Mouse (Mus musculus): ENCODE results near the gene Ubxn1. TPM values are rescaled to one million over a fixed set of nuclear protein-coding genes. Genes with fewer than 3 reads are reported as not detected.
A peak's percentile ranks its signal among the peaks of the same experiment; 100 is the strongest.
"Not testable (repeated sequence)": the region's sequence is repeated elsewhere in the genome, so short reads cannot be mapped to it uniquely, and the experiment has no call there.

Gene Ubxn1
- total RNA-seq (2021), result 100 to 1,000 TPM in 1 of 2 experiments, 10 to 100 TPM in 1; 93.5 to 100 TPM
- long read RNA-seq, experiment 1, transcript Ubxn1-204 (9 exons, 1,291 nt), result major isoform, 44 of 55 reads
- long read RNA-seq, experiment 1, partial matches to known transcripts, result 6 of 55 reads
- long read RNA-seq, experiment 1, other reads (novel, unspliced or antisense), result 1 of 55 reads
- long read RNA-seq, experiment 2, transcript Ubxn1-202 (10 exons, 1,033 nt), result minor isoform, 9 of 74 reads
- long read RNA-seq, experiment 2, transcript Ubxn1-204 (9 exons, 1,291 nt), result major isoform, 58 of 74 reads
- long read RNA-seq, experiment 2, transcript Ubxn1-201 (8 exons, 1,127 nt), result minor isoform, 7 of 74 reads
- long read RNA-seq, experiment 2, partial matches to known transcripts, result 0 of 74 reads
- long read RNA-seq, experiment 2, other reads (novel, unspliced or antisense), result 0 of 74 reads

DNA sequence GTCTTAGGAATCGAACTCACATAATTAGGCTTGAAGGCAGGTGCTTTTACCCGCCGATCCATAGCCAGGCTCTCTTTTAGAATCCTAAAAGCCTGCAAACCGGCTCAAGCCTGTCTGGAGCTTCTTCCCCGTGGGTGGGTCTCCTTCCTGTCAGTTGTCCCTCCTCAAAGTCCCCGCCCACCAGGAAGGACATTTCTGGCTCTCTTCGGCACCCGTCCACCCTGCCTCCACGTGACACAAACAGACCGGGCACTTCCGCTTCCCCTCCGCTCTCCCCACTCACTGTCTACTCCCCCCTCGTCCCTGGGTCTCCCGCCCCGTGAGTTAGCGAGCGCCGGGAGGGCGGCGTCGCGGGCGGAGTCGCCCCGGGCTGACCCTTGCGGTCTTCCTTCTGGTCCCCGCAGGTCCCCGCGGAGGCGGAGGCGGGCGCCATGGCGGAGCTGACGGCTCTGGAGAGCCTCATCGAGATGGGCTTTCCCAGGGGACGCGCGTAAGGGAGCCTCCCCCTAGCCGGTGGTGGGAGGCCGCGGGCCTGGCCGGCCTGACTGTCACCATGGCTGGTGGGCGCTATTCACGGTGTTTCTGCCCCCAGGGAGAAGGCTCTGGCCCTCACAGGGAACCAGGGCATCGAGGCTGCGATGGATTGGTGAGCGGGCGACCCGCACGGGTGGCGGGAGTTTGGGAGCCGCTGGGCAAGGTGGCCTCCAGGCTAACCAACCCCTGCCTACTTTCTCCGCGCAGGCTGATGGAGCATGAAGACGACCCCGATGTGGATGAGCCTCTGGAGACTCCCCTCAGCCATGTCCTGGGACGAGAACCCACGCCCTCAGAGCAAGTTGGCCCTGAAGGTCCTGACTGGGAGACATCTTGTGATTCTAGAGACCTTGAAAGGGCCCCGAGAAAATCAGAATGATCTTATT, at the start of gene Ubxn1:
Gene Ubxn1, plus strand, starts transcription at position 230 of the 920 bp plus-strand sequence.
- peak within 1 kb of the TSS; percentile 99 for H3K4me3 ChIP-seq
- H3K27ac ChIP-seq, result peak within 1 kb of the TSS; percentile 94
- TF ChIP-seq CTCF (conservative IDR thresholded peaks at IDR 0.05), result no peak
- DNase-seq (ENCODE audit: low spot score in 2 of 2), result peak; percentile 99

DNA sequence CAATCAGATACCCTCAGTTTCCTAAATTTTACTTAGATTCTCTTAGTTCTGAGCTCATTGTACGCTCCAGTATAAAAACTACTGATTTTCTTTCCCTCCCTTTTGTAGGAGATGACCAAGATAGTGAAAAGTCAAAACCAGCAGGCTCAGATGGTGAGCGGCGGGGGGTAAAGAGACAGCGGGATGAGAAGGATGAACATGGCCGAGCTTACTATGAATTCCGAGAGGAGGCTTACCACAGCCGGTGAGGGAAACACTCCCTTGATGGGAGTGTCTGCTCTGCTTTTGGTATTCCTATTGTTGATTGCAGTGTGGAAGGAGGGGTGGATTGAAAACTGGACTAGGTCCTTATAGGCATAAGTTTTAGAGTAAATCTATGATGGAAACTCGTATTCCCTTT, 48.6 kb upstream of the Ubxn1 start:
- peak overlapping the region; percentile 93 for H3K4me3 ChIP-seq
- no peak for DNase-seq (ENCODE audit: low spot score in 2 of 2)
- no peak for TF ChIP-seq CTCF (conservative IDR thresholded peaks at IDR 0.05)

DNA sequence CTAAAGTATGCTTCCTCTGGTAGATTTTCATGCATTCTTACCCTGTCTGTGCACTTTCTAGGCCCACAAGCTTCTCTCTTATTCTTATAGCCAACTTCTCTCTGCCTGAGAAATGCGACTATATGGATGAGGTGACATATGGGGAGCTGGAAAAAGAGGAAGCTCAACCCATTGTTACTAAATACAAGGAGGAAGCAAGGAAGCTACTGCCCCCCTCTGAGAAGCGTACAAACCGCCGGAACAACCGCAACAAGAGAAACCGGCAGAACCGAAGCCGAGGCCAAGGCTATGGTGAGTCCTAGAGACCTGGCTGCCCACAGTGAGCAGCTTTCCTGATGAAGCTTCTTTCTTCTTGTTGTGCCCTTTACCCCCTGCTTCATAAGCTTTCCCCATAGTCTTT, 41.6 kb upstream of the Ubxn1 start, which contains the start of gene AC129217.1:
Gene AC129217.1, plus strand, starts transcription at position 114 of the 400 bp plus-strand sequence.
- no peak for DNase-seq (ENCODE audit: low spot score in 2 of 2)
- peak within 1 kb of the TSS; percentile 75 for H3K27ac ChIP-seq

More for the DNA sequence above, 48.6 kb upstream of the Ubxn1 start:
- H3K27ac ChIP-seq, result no peak overlapping the region

DNA sequence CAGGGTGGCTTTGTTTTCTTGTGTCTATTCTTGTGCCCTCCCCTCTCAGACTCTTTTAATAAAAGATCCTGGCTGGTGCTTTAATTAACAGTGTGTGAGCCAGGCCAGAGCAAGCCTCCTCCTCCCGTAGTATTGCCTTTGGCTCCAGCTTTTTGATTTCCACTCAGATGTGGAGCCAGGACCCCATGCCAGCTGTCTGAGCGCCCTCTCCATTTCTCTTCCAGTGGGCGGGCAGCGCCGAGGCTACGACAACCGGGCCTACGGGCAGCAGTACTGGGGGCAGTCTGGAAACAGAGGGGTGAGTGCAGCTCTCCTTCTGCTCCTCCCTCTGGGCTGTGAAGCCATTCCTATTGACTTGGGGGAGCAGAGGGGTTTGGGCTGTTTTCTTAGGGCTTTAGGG, 40.6 kb upstream of the Ubxn1 start:
- no peak for TF ChIP-seq CTCF (conservative IDR thresholded peaks at IDR 0.05)
- Histone ChIP-seq H3K4me3 (no peak overlapping the region), H3K27ac (peak overlapping the region; percentile 75)
- DNase-seq (ENCODE audit: low spot score in 2 of 2), result peak in 1 of 2 experiments; percentile 50

More for the DNA sequence above, 41.6 kb upstream of the Ubxn1 start, which contains the start of gene AC129217.1:
- no peak for TF ChIP-seq CTCF (conservative IDR thresholded peaks at IDR 0.05)
- H3K4me3 ChIP-seq, result no peak within 1 kb of the TSS

DNA sequence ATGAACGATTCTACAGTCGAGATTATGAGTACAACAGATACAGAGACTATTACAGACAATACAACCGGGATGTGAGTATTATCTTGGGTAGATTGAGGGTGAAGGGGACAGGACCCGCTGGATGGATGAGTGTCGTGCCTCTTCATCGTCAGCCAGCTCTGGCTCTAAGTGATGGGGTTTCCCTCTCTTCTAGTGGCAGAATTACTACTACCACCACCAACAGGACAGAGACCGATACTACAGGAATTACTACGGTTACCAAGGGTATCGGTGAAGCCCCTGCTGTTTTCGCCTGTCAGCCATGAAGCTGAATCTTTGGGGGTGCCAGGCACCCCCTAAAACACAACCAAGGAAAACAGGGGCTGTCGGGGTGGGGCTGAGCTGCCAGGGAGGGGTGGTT, 40.0 kb upstream of the Ubxn1 start:
- H3K4me3 ChIP-seq, result no peak overlapping the region
- DNase-seq (ENCODE audit: low spot score in 2 of 2), result no peak
- peak overlapping the region; percentile 75 for H3K27ac ChIP-seq
- peak; percentile 58 for TF ChIP-seq CTCF (conservative IDR thresholded peaks at IDR 0.05)

DNA sequence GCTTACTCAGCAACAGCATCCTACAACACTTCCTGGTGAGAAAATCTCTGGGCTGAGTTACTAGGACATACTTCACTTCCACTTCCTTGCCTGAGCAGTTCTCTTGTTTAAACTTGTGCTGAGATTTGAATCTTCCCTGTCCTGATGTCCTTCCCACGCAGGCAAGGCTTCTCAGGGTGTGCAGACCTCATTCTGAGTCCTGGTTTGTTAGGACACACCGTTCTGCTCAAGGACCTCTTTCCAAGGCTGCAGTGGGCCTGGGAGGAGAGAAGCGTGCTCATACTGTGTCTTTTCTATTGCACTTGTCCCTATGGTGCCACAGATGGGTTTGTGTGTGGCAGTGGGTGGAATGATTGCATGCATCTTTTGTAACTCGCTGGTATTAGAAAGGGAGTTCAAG, 38.3 kb upstream of the Ubxn1 start:
- Histone ChIP-seq H3K27ac (peak overlapping the region; percentile 51; the same call in 1 of the 2 replicates), H3K4me3 (no peak overlapping the region)
- no peak for TF ChIP-seq CTCF (conservative IDR thresholded peaks at IDR 0.05)
- no peak for DNase-seq (ENCODE audit: low spot score in 2 of 2)

DNA sequence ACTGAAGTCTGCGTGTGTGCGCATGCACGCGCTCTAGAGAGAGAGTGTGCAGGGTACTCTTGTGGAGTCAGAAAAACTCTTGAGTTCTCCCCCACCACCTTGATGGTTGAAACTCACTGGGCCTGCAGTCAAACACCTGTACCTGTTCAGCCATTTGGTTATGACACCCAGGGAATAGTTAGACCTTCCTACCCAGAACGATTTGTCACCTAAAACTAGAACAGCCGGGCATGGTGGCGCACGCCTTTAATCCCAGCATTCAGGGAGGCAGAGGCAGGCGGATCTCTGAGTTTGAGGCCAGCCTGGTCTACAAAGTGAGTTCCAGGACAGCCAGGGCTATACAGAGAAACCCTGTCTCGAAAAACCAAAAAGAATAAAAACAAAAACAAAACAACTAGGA, 35.0 kb upstream of the Ubxn1 start:
- H3K27ac ChIP-seq; DNase-seq (ENCODE audit: low spot score in 2 of 2); H3K4me3 ChIP-seq: not testable (repeated sequence)

DNA sequence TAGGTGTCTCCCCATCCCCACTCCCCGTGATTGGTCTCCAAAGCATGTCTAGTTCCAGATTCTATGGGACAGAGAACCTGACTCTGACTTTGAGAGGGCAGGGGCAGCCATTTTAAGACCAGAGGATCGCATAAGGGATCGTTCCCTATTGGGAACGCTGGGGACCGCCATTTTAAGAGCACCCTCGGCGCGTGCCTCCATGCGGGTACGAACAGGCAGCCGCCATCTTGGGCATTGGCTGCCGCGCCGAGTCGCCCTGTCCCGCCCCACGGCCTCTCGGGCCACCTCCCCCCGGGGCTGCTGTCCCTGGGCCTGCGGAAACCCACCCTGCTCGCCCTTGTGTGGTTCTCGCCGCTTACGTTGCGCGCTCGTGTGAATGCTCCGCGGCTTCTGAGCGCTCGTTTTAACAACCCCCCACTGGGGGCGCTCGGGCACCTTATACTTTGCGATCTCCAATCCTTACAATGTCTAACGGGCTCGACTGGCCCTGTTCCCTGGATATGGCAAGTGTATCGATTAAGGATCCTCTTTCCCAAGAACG, 34.0 kb upstream of the Ubxn1 start, which contains the start of gene Bscl2:
Gene Bscl2, plus strand, starts transcription at position 217 of the 541 bp plus-strand sequence.
- DNase-seq (ENCODE audit: low spot score in 2 of 2), result peak; percentile 78 to 88
- TF ChIP-seq CTCF (conservative IDR thresholded peaks at IDR 0.05), result peak; percentile 85
- Histone ChIP-seq H3K27ac (peak within 1 kb of the TSS; percentile 97), H3K4me3 (peak within 1 kb of the TSS; percentile 80)

DNA sequence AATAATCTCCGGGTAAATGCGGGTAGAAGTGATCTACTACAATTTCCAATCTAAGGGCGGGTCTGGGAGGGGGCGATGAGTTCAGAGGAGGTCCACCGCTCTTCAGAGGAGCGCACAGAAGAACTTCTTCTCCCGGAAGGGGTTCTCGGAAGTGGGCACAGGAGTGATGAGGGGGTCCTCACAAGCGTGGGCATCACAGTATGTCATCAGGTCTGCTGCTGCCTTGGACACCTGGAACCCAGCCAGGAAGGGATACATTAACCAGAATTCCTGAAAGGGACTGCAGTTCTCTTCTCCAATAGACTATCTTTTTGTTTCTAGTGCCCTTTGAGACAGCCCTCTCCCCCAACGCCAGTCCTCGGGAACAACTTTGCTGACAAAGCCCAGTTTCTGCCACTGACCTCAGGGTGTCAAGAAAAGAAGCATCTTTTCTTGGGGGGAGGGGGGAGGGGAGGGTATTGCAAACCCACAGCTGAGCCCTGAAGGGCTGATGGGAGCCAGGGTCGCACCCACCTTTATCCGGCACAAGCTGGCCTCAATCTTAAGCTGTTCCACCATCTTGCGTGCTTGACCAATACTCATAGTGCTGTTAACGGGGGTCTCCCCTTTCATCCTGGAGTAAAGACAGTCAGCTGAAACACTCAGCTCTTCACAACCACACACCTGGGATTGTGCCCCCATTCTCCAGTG, 33.1 kb upstream of the Ubxn1 start:
- TF ChIP-seq CTCF (conservative IDR thresholded peaks at IDR 0.05), result no peak
- H3K27ac ChIP-seq, result peak overlapping the region; percentile 97
- DNase-seq (ENCODE audit: low spot score in 2 of 2), result no peak
- H3K4me3 ChIP-seq, result peak overlapping the region; percentile 80

DNA sequence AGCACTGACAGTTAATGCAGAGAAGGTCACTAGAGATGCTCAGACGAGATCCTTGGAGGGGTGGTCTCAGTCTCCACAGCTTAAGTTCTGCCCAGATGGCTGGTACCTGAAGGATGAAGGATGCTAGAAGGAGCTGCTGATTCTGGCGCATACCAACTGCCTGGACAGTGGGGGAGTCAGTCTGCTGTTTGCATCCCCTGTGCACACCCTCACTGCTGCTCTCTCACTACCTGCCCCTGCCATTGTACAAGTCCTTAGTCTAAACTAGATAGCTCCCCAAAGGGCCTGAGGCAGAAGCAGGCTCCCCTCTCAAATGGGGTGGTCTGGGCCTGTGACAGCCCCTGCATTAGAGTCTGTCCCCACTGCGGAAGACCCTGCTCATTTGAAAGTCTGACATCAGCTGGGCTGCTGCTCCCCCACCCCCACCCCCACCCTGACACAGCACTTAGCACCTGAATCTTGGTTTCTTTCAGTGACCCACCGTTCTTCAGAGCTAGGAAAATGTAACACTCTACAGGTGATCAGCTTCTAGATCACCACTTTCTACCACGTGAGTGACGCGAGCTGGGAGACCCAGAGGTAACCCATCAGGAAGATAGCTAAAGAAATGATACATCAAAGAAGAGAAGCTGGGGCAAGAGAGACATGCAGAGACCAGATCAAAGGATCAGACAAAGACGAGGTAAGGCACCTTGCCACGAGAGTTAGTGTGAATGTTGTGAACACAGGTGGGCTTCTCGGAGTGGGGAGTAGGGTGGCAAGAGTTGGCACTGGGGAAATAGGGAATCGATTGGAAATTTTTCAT, 32.0 kb upstream of the Ubxn1 start, which contains the start of gene Gng3:
Gene Gng3, minus strand, starts transcription at position 92 of the 805 bp plus-strand sequence.
- Histone ChIP-seq H3K27ac (peak within 1 kb of the TSS; percentile 97), H3K4me3 (peak within 1 kb of the TSS; percentile 80)
- DNase-seq (ENCODE audit: low spot score in 2 of 2), result peak; percentile 74 to 88
- TF ChIP-seq CTCF (conservative IDR thresholded peaks at IDR 0.05), result no peak
